Mouse (Mus musculus) limb, embryonic 10.5 days (tissue): ENCODE measurements around the gene Mrc1. TPM values are rescaled to one million over a fixed set of nuclear protein-coding genes. Genes with fewer than 3 reads are reported as not detected.
A peak's percentile ranks its signal among the peaks of the same experiment; 100 is the strongest.

ENCODE experiments used
- DNase-seq: peaks from one replicate; pipeline ENCODE4 v3.0.0-alpha.2; 2017; ENCODE audit warnings: low spot score
- H3K27ac ChIP-seq: fragments of 300-500 bp; sonication (generic); 2 replicates; pipeline ENCODE4 v1.5.1; 2016; ENCODE audit warnings: mild to moderate bottlenecking
- H3K27me3 ChIP-seq: fragments of 300-500 bp; sonication (generic); 2 replicates; pipeline ENCODE4 v1.6.1; 2016; ENCODE audit warnings: low read depth, mild to moderate bottlenecking; ENCODE audit not compliant: poor library complexity, severe bottlenecking
- H3K36me3 ChIP-seq: fragments of 300-500 bp; sonication (generic); 2 replicates; pipeline ENCODE4 v1.6.1; 2016; ENCODE audit warnings: mild to moderate bottlenecking, moderate library complexity
- H3K4me1 ChIP-seq: fragments of 300-500 bp; sonication (generic); 2 replicates; pipeline ENCODE4 v1.6.1; 2016
- H3K4me3 ChIP-seq: fragments of 300-500 bp; sonication (generic); 2 replicates; pipeline ENCODE4 v1.5.1; 2016; ENCODE audit warnings: mild to moderate bottlenecking, moderate library complexity
- H3K9me3 ChIP-seq: fragments of 300-500 bp; sonication (generic); replicated peaks from 2 replicates; pipeline ENCODE4 v1.6.1; 2016; ENCODE audit warnings: mild to moderate bottlenecking
- WGBS: fragments of 180-500 bp; shearing (Covaris S2); methylation state at CpG from one replicate; pipeline ENCODE4 v1.1.7; 2016; 5-methylcytosine and 5-hydroxymethylcytosine counted together
- polyA plus RNA-seq: library from polyadenylated mRNA; unstranded; fragments of >200 nt; fragmentation: Nextera tagmentation; extraction: Ambion mirVana; gene quantifications from 2 replicates; pipeline ENCODE4 v1.2.1, GENCODE M21; 2016

Mrc1 gene
- polyA plus RNA-seq, 1 experiment from 2014 or later = 1.4 TPM

DNA sequence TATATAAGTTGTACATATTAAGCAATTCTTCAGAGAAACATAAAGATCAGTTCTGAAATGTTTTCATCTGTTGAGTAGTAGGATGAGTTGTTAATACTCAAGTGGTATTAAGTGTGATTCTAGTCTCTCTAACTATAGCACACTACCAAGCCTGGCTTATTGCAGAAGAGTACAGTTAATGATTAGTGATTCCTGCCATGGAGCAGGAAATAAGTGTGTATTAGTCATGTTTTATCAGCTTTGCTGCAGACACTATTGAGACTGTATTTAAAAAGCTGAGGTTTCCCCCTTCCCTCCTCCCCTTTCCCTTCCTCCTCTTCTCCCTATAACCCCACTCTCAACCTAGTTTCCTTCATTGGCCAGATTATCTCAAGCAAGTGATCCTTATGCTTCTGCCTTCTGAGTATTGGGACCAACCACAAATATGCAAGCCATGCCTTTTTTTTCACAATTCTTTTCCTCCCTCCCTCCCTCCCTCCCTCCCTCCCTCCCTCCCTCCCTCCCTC is 29.2 kb downstream of the Mrc1 start:
- no peaks in the 10 kb centered on the region for H3K9me3 ChIP-seq
- H3K27ac ChIP-seq = no peak overlapping the region
- H3K4me1 ChIP-seq = no peaks in the 10 kb centered on the region
- no peak overlapping the region for H3K4me3 ChIP-seq
- H3K36me3 ChIP-seq = no peaks in the 10 kb centered on the region
- no peak for DNase-seq
- H3K27me3 ChIP-seq = no peaks in the 10 kb centered on the region

DNA sequence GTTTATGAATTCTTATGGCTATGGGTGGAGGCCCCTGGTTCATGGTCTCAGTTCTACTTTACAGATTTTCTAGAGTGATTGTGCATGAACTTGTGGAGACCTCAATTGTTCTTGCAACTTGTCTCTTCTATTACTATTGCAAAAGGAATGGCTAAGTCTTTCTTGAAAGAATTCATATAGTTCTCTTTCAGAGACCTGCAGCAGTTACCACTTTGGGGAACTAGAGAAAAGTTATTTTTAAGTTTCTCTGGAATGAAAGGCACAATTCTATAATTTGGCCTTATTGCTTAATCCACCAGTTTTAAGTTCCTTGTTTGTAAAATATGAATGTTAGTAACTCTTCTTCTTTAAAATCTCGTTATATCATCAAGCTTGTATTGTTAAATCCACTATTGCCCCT is 32.9 kb downstream of the Mrc1 start:
- Histone ChIP-seq H3K27me3 (no peaks in the 10 kb centered on the region), H3K4me1 (no peaks in the 10 kb centered on the region), H3K9me3 (no peaks in the 10 kb centered on the region), H3K36me3 (no peaks in the 10 kb centered on the region), H3K27ac (no peak overlapping the region), H3K4me3 (no peak overlapping the region)
- no peak for DNase-seq
- WGBS = 90% methylated on average over 1 of the region's 1 CpGs

DNA sequence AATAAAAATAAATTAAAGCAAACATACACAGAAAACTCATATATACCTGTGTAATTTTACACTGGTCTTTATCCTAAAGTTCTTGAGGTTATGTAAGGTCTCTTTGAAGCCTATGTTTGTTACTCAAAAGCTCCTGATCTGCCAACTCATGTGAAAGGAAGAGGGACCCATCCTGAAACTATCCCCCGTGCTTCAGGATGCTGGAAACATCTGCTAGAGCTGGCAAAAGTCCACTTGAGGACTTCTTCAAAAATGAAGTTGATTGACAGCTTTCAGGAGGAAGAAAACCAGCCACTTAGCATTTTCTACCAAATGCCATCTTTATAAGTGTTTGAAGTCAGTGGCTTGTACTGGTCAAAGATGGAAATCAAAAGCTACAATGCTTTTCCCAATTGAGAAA is 40.0 kb downstream of the Mrc1 start:
- H3K27me3 ChIP-seq = no peaks in the 10 kb centered on the region
- 85% methylated on average over 1 of the region's 1 CpGs for WGBS
- no peak for DNase-seq
- H3K27ac ChIP-seq = no peak overlapping the region
- H3K4me1 ChIP-seq = no peaks in the 10 kb centered on the region
- H3K4me3 ChIP-seq = no peak overlapping the region
- H3K36me3 ChIP-seq = no peaks in the 10 kb centered on the region
- H3K9me3 ChIP-seq = no peaks in the 10 kb centered on the region

DNA sequence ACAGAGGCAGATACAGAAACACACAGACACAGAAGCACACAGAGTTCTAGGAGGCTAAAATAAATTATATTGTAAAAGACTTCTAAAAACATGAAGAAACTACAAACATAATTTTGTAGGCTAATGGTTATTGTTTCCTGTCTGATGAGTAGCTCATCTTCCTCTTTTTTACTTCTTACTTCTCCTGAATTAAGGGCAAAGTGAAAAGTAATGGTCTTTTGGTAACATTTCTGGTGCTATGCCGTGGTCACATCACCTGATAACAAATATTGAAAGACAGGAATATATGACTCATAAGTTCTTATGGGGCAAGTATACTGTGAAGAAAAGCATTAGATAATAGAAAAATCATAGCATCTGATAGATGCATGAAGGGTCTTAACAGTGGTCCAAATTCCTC is 42.9 kb downstream of the Mrc1 start:
- Histone ChIP-seq H3K9me3 (no peaks in the 10 kb centered on the region), H3K36me3 (no peaks in the 10 kb centered on the region), H3K27ac (no peak overlapping the region), H3K27me3 (no peaks in the 10 kb centered on the region), H3K4me3 (no peak overlapping the region), H3K4me1 (no peaks in the 10 kb centered on the region)
- DNase-seq = no peak
- WGBS = 94% methylated on average over 1 of the region's 1 CpGs

DNA sequence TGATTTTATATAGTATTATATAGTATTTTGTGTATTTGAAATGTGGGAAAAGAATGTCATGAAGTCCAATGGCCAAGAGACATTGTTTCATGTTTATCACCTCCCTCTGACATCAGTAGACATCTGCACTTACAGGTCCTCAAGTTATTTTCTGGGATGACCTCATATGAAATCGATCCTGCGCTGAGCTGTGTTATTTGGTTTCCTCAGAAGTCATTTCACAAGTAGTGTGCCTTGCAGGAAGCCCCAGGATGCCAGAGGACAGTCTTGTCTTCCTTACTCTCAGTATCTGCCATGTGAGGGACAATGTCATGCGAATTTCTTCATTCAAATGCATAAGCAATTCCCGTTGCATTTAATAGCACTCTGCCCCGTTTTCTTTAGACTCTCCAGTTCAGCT is 46.6 kb downstream of the Mrc1 start:
- H3K4me3 ChIP-seq = no peak overlapping the region
- no peak overlapping the region for H3K27ac ChIP-seq
- no peaks in the 10 kb centered on the region for H3K36me3 ChIP-seq
- H3K9me3 ChIP-seq = no peaks in the 10 kb centered on the region
- H3K4me1 ChIP-seq = no peaks in the 10 kb centered on the region
- no peak for DNase-seq
- 77% methylated on average over 5 of the region's 5 CpGs for WGBS
- H3K27me3 ChIP-seq = no peaks in the 10 kb centered on the region

DNA sequence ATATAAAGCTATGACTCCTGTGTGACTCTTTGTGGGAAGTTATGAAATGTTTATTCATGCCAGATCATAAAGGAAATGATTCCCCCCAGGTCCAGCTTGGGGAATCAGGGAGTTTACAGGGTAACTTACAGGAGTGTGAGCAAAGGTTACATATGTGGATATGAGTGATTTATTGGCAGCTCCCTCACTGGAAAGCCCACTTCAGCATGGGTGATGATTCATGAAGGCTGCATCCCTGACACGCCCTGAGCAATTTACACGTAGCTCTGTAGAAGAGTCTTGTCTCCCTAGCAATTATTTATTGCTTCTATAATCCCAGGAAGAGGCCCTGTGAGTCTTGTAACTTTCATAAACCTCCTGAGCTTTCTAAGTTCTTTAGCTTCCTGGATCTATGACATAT is 50.1 kb downstream of the Mrc1 start:
- Histone ChIP-seq H3K4me1 (no peaks in the 10 kb centered on the region), H3K27me3 (no peaks in the 10 kb centered on the region), H3K9me3 (no peaks in the 10 kb centered on the region), H3K36me3 (no peaks in the 10 kb centered on the region), H3K4me3 (no peak overlapping the region), H3K27ac (no peak overlapping the region)
- DNase-seq = no peak
- 70% methylated on average over 2 of the region's 2 CpGs for WGBS

DNA sequence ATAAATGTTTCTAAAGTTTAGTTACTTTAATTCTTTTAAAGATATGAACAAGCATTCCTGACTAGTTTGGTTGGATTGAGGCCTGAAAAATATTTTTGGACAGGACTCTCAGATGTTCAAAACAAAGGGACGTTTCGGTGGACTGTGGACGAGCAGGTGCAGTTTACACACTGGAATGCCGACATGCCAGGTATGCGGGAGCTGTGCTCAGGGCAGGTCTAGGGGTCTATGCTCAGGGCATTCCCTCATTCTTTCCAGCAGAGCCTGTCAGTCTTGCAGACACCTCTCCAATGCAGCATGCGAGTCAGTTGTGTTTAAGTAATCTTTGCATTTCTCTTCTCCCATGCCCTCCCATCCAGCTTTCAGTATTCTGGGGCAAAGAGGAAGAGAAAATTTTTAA is 50.6 kb downstream of the Mrc1 start:
- no peaks in the 10 kb centered on the region for H3K27me3 ChIP-seq
- 82% methylated on average over 6 of the region's 6 CpGs for WGBS

DNA sequence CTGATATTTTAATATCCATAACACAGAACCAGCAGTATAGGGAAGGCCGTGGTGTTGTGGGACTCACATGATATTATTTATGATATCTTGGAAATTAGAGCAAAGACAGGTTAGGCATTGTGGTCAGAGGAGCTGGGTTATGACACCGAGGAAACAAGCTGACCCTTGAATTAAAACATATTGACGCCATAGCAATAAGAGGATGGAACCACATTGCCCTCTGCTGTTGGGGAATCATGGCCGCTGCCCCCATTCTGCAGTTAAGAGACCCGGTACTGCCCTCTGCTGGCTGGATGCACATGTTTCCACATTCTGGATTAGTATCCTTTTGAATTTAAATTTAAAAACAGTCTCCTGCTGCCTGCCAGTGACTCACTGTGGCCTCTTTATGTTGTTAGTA is 66.1 kb downstream of the Mrc1 start:
- no peak overlapping the region for H3K4me3 ChIP-seq

More for the DNA sequence above, 50.6 kb downstream of the Mrc1 start:
- Histone ChIP-seq H3K27ac (no peak overlapping the region), H3K4me1 (no peaks in the 10 kb centered on the region), H3K9me3 (no peaks in the 10 kb centered on the region), H3K36me3 (no peaks in the 10 kb centered on the region), H3K4me3 (no peak overlapping the region)
- no peak for DNase-seq

DNA sequence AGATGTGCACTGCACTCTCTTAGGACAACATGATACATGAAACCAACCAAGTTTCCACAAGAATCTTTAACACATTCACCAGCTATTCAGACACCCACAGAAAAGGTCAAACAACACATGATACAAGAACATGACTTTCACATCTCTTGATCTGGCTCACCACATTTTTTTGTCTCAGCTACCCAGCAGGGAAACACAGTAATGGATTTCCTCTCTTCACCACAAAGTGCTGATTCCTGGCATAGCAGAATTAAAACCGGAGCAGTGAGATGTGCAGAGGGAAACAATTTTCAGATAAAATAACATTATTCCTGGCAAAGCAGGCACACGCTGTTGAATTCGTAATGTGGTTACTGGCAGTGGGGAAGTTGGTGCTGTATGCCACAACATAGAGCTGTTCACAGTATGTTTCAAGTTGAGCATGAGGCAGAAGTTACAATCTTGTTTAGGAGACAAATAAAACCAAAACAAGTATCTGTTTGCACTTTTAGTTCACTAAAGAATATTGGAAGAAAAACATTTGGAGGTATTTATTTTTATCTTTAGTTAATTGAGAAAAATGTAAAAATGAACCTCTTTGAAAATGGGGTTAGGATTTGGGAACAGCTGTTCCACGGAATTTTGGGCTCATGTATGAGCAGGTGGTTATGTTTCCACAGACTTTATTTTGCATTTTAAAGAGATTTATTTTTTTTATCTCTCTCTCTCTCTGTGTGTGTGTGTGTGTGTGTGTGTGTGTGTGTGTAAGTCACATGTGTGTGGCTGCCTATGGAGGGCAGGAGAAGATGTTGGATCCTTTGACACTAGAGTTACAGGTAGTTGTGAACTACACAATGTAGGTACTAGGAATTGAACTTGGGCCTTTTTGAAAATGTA is 83.6 kb downstream of the Mrc1 start:
- no peaks in the 10 kb centered on the region for H3K36me3 ChIP-seq
- WGBS = 88% methylated on average over 4 of the region's 4 CpGs
- H3K9me3 ChIP-seq = 0 out of 2 replicates have a peak, but pooled peaks cover 2% of the 10 kb centered on the region
- no peak for DNase-seq
- no peak overlapping the region for H3K27ac ChIP-seq
- no peaks in the 10 kb centered on the region for H3K27me3 ChIP-seq
- H3K4me3 ChIP-seq = no peak overlapping the region
- H3K4me1 ChIP-seq = no peaks in the 10 kb centered on the region

More for the DNA sequence above, 66.1 kb downstream of the Mrc1 start:
- H3K36me3 ChIP-seq = no peaks in the 10 kb centered on the region
- 58% methylated on average over 5 of the region's 5 CpGs for WGBS
- H3K27me3 ChIP-seq = no peaks in the 10 kb centered on the region
- peak; percentile 88 for DNase-seq
- no peak overlapping the region for H3K27ac ChIP-seq
- no peaks in the 10 kb centered on the region for H3K9me3 ChIP-seq
- H3K4me1 ChIP-seq = no peaks in the 10 kb centered on the region

DNA sequence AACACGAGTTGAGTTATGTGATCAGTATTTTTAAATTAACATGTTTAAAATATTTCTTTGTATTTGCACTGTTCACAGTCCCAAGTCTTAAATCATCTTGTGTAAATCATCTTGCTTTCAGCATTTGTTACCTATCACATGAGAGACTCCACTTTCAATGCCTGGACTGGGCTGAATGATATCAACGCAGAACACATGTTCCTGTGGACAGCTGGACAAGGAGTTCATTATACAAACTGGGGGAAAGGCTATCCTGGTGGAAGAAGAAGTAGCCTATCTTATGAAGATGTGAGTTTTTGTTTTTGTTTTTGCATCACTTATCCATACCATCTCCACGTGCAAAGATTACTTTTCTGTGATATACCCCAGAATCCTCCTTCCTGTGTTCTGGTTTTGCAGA is 85.9 kb downstream of the Mrc1 start:
- DNase-seq = no peak
- H3K27ac ChIP-seq = no peak overlapping the region
- H3K9me3 ChIP-seq = 0 out of 2 replicates have a peak, but pooled peaks cover 2% of the 10 kb centered on the region
- H3K36me3 ChIP-seq = no peaks in the 10 kb centered on the region
- no peaks in the 10 kb centered on the region for H3K4me1 ChIP-seq
- H3K27me3 ChIP-seq = no peaks in the 10 kb centered on the region
- 86% methylated on average over 3 of the region's 3 CpGs for WGBS
- no peak overlapping the region for H3K4me3 ChIP-seq

DNA sequence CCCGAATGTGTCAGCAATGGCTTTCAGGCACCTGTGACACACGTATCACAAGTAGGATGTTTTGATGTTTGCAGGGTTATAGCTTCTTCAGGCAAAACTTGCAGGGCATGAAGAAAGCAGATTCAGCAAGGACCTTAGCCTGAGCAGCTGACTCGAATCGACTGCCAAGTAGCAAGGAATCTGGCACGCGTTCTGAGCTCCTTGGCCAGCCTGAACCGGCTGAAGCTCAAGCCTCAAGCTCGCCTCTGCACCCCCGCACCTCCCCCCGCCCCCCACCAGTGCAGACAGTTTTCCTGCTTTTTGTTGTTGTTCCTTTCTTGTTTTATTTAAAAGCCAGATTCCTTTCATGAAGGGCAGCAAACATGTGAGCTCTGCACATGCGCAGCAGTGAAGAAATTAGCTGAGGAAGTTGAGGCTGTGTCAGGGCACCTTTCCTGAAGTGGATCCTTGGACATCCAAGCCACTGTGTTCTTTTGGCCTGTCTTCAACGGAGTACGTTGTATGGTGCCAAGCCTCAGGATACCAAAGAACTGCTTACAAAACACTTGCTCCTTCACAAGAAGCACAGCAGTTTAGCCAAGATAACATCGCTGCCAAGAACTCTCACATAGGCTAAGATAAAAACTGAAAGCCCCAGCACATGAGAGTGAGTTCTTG is 112.6 kb downstream of the Mrc1 start:
- H3K27ac ChIP-seq = no peak overlapping the region
- no peaks in the 10 kb centered on the region for H3K36me3 ChIP-seq
- no peak for DNase-seq
- H3K9me3 ChIP-seq = no peaks in the 10 kb centered on the region
- no peaks in the 10 kb centered on the region for H3K4me1 ChIP-seq
- 88% methylated on average over 14 of the region's 14 CpGs for WGBS
- H3K27me3 ChIP-seq = no peaks in the 10 kb centered on the region
- no peak overlapping the region for H3K4me3 ChIP-seq

DNA sequence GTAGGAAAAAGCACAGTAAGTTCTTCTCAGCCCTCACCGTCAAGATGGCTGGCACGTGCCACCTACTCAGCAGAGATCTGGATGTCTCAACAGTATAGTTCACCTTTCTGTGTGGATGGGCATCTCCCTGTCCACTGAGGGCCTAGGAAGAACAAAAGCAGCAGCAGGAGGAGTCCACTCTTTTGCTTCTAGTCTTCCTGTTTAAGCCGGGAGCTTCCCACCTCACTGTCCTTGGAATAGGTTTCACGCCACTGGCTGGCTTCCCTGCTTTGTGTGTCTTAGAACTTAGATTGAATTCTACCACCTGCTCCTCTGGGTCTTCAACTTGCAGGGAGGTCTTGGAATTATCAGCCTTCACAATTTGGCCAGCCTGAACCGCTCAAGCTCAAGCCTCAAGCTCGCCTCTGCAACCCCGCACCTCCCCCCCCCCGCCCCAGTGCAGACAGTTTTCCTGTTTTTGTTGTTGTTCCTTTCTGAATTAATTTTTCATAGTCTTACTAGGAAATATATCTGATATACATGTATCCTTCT is 113.2 kb downstream of the Mrc1 start:
- 93% methylated on average over 8 of the region's 8 CpGs for WGBS
- Histone ChIP-seq H3K27me3 (no peaks in the 10 kb centered on the region), H3K27ac (no peak overlapping the region), H3K9me3 (no peaks in the 10 kb centered on the region), H3K36me3 (no peaks in the 10 kb centered on the region), H3K4me1 (no peaks in the 10 kb centered on the region), H3K4me3 (no peak overlapping the region)
- DNase-seq = no peak
